Mouse (Mus musculus): ENCODE results near the gene Nop53. TPM values are rescaled to one million over a fixed set of nuclear protein-coding genes. Genes with fewer than 3 reads are reported as not detected.

Nop53 gene
- polyA plus RNA-seq, 1 experiment from 2014 or later, result 108 TPM

DNA sequence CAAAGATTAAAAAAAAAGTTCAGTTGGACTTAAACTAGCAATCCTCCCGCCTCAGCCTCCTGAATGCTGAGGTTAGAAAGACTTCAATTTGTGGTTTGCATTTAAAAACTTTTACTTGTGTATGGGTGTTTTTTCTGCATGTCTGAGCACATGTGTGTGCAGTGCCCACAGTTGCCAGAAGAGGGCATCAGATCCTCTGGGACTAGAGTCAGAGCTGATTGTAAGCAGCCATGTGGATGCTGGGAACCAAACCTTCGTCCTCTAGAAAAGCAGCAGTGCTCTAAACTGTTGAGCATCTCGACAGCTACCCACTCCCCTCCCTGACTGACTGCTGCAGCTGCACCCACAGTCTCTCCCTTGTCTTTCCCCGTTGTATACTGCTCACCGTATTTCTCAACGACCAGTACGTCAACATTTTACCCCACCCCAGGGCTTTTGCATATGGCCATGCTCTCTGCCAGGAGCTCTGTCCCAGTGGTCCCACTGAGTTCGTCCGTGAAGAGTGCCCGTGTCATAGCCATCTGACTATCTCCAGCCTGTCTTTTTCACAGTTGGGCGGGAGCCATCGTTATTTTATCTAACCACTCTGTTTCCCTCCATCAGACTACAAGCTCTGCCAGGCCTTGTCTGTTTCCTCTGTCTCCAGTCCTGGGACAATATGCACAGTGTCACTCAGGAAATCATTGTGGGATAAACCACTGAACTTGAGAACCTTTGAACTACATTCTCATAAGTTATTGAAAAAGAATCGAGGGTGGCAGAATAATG, 7.6 kb upstream of the Nop53 start:
- Histone ChIP-seq H3K4me2 (ENCODE audit: low read length) (no peak overlapping the region), H3K36me3 (ENCODE audit: control insufficient read depth, insufficient read depth, low read length) (no peaks in the 10 kb centered on the region)
- 94% methylated on average over 13 of the region's 13 CpGs for WGBS

DNA sequence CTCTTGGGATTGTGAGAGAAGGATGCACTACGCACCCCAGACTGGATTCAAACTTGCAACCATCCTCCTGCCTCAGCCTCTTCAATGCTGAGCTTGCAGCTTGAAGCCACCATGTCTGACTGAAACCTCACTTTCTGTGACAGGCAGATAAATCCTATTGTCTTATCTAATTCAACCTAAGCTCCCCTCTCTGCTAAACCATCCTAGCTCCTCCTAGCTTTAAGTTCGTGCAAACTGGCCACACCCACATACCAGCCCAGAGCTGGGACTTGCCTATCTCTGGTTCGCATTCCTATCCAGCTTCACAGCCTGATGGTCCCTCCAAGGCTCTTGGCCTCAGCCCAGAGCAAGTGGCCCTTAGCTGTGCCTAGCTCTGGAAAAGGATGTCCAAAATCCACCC, 6.5 kb upstream of the Nop53 start:
- H3K4me3 ChIP-seq (ENCODE audit: low read depth, low read length), result no peak overlapping the region
- WGBS, result 78% methylated on average over 3 of the region's 3 CpGs
- no peak for ATAC-seq
- H3K27ac ChIP-seq (ENCODE audit: low read length), result no peak overlapping the region
- H3K9me3 ChIP-seq (replicated peaks; ENCODE audit: control insufficient read depth, low read length, poor library complexity, severe bottlenecking), result no peaks in the 10 kb centered on the region
- no peaks in the 10 kb centered on the region for H3K27me3 ChIP-seq (ENCODE audit: control insufficient read depth, insufficient read depth, low read depth, low read length)
- no peaks in the 10 kb centered on the region for H3K36me3 ChIP-seq (ENCODE audit: control insufficient read depth, insufficient read depth, low read length)
- no peaks in the 10 kb centered on the region for H3K4me1 ChIP-seq (ENCODE audit: control insufficient read depth, insufficient read depth, low read length)
- H3K4me2 ChIP-seq (ENCODE audit: low read length), result no peak overlapping the region
- no peak overlapping the region for H3K9ac ChIP-seq (ENCODE audit: low read depth, low read length)

More for the DNA sequence above, 7.6 kb upstream of the Nop53 start:
- Histone ChIP-seq H3K27ac (ENCODE audit: low read length) (no peak overlapping the region), H3K4me3 (ENCODE audit: low read depth, low read length) (no peak overlapping the region), H3K27me3 (ENCODE audit: control insufficient read depth, insufficient read depth, low read depth, low read length) (no peaks in the 10 kb centered on the region), H3K4me1 (ENCODE audit: control insufficient read depth, insufficient read depth, low read length) (no peaks in the 10 kb centered on the region), H3K9ac (ENCODE audit: low read depth, low read length) (no peak overlapping the region), H3K9me3 (replicated peaks; ENCODE audit: control insufficient read depth, low read length, poor library complexity, severe bottlenecking) (no peaks in the 10 kb centered on the region)
- no peak for ATAC-seq

DNA sequence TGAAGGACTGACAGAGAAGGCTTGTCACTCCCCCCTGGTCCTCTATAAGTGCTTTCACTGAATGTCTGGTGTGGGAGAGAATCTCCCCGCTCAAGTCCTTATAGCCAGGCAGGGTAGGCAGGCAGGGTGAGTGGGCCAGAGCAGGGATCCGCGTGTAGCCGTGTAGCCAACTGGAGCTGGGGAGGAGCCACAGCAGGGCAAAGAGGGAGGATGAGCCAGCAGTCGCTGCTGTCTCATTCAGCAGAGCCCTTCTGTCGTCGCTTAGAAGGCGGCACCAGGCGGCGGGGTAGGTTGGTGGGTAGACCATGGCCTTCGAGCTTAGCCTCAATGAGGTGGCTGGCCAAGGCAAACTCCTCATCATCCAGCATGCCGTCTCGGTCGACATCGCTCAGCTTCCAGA, 4.1 kb upstream of the Nop53 start:
- ATAC-seq, result no peak
- Histone ChIP-seq H3K27me3 (ENCODE audit: control insufficient read depth, insufficient read depth, low read depth, low read length) (no peaks in the 10 kb centered on the region), H3K4me3 (ENCODE audit: low read depth, low read length) (no peak overlapping the region), H3K9ac (ENCODE audit: low read depth, low read length) (no peak overlapping the region), H3K4me2 (ENCODE audit: low read length) (no peak overlapping the region), H3K36me3 (ENCODE audit: control insufficient read depth, insufficient read depth, low read length) (no peaks in the 10 kb centered on the region), H3K9me3 (replicated peaks; ENCODE audit: control insufficient read depth, low read length, poor library complexity, severe bottlenecking) (no peaks in the 10 kb centered on the region), H3K4me1 (ENCODE audit: control insufficient read depth, insufficient read depth, low read length) (peaks cover 6% of the 10 kb centered on the region), H3K27ac (ENCODE audit: low read length) (no peak overlapping the region)
- WGBS, result 87% methylated on average over 15 of the region's 15 CpGs

DNA sequence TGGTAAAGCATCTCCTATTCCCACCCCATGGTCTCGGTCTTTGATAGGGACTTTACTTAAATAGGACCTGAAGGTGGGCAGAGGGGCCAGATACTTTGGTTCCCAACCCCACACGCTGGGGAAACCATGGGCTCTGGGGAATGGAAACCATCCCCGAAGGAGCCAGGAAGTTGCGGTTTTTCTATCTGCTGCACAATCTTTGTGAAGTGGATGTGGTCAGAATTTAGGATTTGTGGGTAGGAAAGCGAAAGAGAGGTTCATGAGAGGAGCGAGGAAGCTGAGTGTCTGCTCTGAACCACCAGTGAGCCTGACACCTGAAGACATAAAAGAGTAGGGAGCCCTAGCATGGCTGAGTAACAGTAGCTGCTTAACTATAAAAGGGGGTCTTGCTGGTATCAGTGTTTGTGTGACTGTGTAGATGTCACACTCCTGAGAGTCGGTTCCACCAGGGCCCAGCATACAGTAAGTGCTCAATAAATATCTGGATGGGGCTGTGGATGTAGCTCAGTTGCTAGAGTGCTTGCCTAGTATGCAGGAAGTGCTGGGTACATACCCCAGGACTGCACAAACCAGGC, 3.4 kb upstream of the Nop53 start:
- WGBS, result 87% methylated on average over 7 of the region's 7 CpGs
- no peak for ATAC-seq
- no peaks in the 10 kb centered on the region for H3K27me3 ChIP-seq (ENCODE audit: control insufficient read depth, insufficient read depth, low read depth, low read length)
- peaks cover 13% of the 10 kb centered on the region for H3K4me1 ChIP-seq (ENCODE audit: control insufficient read depth, insufficient read depth, low read length)
- no peaks in the 10 kb centered on the region for H3K9me3 ChIP-seq (replicated peaks; ENCODE audit: control insufficient read depth, low read length, poor library complexity, severe bottlenecking)
- 0 out of 2 replicates have a peak, but pooled peaks cover under 1% of the 10 kb centered on the region for H3K36me3 ChIP-seq (ENCODE audit: control insufficient read depth, insufficient read depth, low read length)
- no peak overlapping the region for H3K4me2 ChIP-seq (ENCODE audit: low read length)
- H3K9ac ChIP-seq (ENCODE audit: low read depth, low read length), result no peak overlapping the region
- H3K4me3 ChIP-seq (ENCODE audit: low read depth, low read length), result no peak overlapping the region
- H3K27ac ChIP-seq (ENCODE audit: low read length), result no peak overlapping the region

DNA sequence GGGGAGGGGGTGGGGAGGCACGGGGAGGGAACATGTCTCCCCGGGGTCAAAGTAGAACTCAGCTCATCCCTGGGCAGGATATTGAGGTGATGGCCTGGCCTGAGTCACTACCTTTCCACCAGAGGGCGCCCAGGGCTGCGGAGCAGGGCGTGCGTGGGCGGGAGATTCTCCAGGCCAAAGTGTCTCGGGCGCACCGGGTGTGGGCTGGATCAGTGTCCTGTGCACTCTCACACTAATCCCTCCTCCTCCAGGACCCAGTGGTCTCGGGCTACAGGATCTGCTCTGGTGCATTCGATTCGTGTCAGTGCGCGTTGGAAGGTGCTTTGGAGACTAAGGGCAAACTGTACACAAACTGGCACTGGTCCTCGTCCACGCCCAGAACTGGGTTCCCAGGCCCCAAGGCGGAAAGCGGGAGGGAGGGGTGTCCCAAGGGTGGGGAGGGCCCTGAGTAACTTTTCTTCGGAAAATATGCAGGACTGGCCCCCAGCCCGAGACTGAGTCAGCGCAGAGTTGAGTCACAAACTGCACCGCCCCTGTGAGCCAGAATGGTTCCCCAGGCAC, 2.6 kb upstream of the Nop53 start:
- 5% methylated on average over 23 of the region's 23 CpGs for WGBS
- no peak for ATAC-seq
- H3K27me3 ChIP-seq (ENCODE audit: control insufficient read depth, insufficient read depth, low read depth, low read length), result no peaks in the 10 kb centered on the region
- no peaks in the 10 kb centered on the region for H3K9me3 ChIP-seq (replicated peaks; ENCODE audit: control insufficient read depth, low read length, poor library complexity, severe bottlenecking)
- peak overlapping the region; percentile 46 for H3K4me2 ChIP-seq (ENCODE audit: low read length)
- H3K36me3 ChIP-seq (ENCODE audit: control insufficient read depth, insufficient read depth, low read length), result 0 out of 2 replicates have a peak, but pooled peaks cover 3% of the 10 kb centered on the region
- H3K9ac ChIP-seq (ENCODE audit: low read depth, low read length), result peak overlapping the region; percentile 38; the same call in 1 of the 2 replicates
- H3K27ac ChIP-seq (ENCODE audit: low read length), result no peak overlapping the region
- H3K4me3 ChIP-seq (ENCODE audit: low read depth, low read length), result 0 out of 2 replicates have a peak overlapping the region, but pooled peaks have one; percentile 3
- peaks cover 16% of the 10 kb centered on the region for H3K4me1 ChIP-seq (ENCODE audit: control insufficient read depth, insufficient read depth, low read length)

DNA sequence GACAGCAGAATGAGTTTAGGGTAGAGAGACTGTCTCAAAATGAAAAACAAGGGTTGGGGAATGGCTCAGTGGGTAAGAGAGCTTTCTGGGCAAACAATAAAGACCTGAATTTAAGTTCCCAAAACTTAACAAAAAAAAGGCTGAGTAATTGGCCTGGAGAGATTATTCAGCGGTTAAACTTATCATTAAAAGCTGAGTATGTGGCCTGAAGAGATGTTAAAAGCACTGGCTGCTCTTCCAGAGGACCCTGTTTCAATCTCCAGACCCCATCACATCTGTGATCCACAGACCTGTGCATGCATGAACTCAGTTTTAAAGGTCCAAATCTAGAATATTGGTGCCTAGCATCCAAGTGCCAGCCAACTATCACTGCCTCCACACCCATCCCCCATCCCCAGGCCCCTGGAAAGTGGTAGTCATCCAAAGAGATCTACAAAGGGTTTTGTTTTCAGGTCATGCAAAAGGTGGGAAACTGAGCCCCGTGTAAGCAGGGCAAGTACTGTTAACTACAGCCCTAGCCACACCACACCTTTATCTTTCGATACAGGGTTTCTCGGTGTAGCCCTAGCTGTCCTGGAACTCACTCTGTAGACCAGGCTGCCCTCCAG, 1.9 kb upstream of the Nop53 start:
- peaks cover 16% of the 10 kb centered on the region for H3K4me1 ChIP-seq (ENCODE audit: control insufficient read depth, insufficient read depth, low read length)
- ATAC-seq, result no peak
- peaks cover 4% of the 10 kb centered on the region for H3K36me3 ChIP-seq (ENCODE audit: control insufficient read depth, insufficient read depth, low read length)
- no peak overlapping the region for H3K4me2 ChIP-seq (ENCODE audit: low read length)
- H3K9me3 ChIP-seq (replicated peaks; ENCODE audit: control insufficient read depth, low read length, poor library complexity, severe bottlenecking), result no peaks in the 10 kb centered on the region
- no peak overlapping the region for H3K4me3 ChIP-seq (ENCODE audit: low read depth, low read length)
- no peak overlapping the region for H3K9ac ChIP-seq (ENCODE audit: low read depth, low read length)
- H3K27me3 ChIP-seq (ENCODE audit: control insufficient read depth, insufficient read depth, low read depth, low read length), result no peaks in the 10 kb centered on the region
- 50% methylated on average over 4 of the region's 4 CpGs for WGBS
- H3K27ac ChIP-seq (ENCODE audit: low read length), result no peak overlapping the region

DNA sequence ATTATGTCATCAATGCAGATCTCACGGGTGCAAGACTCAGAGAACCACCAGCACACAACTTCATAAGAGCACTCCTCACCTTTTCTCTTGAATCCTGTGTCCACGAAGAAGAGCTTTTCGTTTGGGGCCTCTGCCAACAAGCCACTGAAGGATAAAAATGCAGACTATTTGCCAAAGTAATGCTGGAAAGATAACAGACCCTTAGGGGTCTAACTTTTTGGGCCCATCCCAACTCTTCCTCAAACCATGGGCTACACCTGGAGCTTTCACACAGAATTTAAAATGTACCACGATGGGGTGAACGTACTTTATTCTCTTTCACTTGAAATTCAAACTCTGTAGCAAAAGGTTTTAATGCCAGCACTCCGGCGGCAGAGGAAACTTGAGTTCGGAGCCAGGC, 663 bp downstream of the Nop53 start:
- ATAC-seq, result no peak
- peak overlapping the region; percentile 85 for H3K9ac ChIP-seq (ENCODE audit: low read depth, low read length)
- peak overlapping the region; percentile 83 for H3K4me2 ChIP-seq (ENCODE audit: low read length)
- H3K9me3 ChIP-seq (replicated peaks; ENCODE audit: control insufficient read depth, low read length, poor library complexity, severe bottlenecking), result no peaks in the 10 kb centered on the region
- no peaks in the 10 kb centered on the region for H3K27me3 ChIP-seq (ENCODE audit: control insufficient read depth, insufficient read depth, low read depth, low read length)
- peaks cover 28% of the 10 kb centered on the region for H3K36me3 ChIP-seq (ENCODE audit: control insufficient read depth, insufficient read depth, low read length)
- WGBS, result 6% methylated on average over 8 of the region's 8 CpGs
- H3K4me3 ChIP-seq (ENCODE audit: low read depth, low read length), result peak overlapping the region; percentile 77
- H3K27ac ChIP-seq (ENCODE audit: low read length), result peak overlapping the region; percentile 97
- H3K4me1 ChIP-seq (ENCODE audit: control insufficient read depth, insufficient read depth, low read length), result peaks cover 16% of the 10 kb centered on the region

DNA sequence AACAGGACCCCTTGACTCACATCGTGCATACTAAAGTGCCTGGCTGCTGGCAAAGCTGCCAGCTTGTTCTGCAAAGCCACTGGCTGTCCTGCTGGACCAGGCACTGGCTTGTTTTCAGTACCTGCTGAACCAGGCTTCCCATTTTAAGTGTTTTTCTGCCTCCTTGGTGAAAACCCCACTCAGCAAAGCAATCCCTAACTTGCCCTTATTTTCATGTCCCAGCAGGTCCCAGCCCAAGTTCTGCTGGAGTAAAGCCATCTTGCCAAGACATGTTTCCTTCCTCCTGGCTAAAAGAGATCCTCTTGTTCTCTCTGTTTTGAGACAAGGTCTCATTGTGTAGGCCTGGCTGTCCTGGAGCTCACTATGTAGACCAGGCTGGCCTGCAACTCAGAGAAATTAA, 1.6 kb downstream of the Nop53 start:
- 89% methylated on average over 1 of the region's 1 CpGs for WGBS

DNA sequence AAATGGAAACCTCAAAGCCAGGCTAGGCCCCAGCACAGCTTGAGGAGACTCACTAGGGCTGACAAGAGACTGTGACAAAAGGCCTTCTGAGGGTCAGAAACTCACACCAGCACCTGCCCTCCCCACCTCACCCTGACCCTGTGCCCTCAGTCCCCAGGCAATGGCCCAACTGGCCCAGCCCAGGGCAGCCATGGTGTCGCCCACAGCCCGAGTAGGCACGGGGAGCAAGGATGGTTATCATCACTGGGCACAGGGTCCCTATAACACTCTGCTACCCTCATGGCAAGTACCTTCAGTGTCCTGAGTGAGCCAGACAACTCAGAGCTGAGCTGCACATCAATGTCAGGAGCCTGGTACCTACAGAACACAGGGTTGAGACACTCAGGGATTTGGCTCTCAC, 7.3 kb downstream of the Nop53 start:
- Histone ChIP-seq H3K27me3 (ENCODE audit: control insufficient read depth, insufficient read depth, low read depth, low read length) (no peaks in the 10 kb centered on the region), H3K4me1 (ENCODE audit: control insufficient read depth, insufficient read depth, low read length) (no peaks in the 10 kb centered on the region), H3K36me3 (ENCODE audit: control insufficient read depth, insufficient read depth, low read length) (peaks cover 68% of the 10 kb centered on the region), H3K27ac (ENCODE audit: low read length) (no peak overlapping the region), H3K9ac (ENCODE audit: low read depth, low read length) (no peak overlapping the region), H3K4me3 (ENCODE audit: low read depth, low read length) (no peak overlapping the region), H3K4me2 (ENCODE audit: low read length) (no peak overlapping the region), H3K9me3 (replicated peaks; ENCODE audit: control insufficient read depth, low read length, poor library complexity, severe bottlenecking) (no peaks in the 10 kb centered on the region)
- no peak for ATAC-seq
- WGBS, result 95% methylated on average over 3 of the region's 3 CpGs

More for the DNA sequence above, 1.6 kb downstream of the Nop53 start:
- H3K9ac ChIP-seq (ENCODE audit: low read depth, low read length), result no peak overlapping the region
- peaks cover 16% of the 10 kb centered on the region for H3K4me1 ChIP-seq (ENCODE audit: control insufficient read depth, insufficient read depth, low read length)
- no peak for ATAC-seq
- H3K4me3 ChIP-seq (ENCODE audit: low read depth, low read length), result no peak overlapping the region; the same call in 1 of the 2 replicates
- H3K4me2 ChIP-seq (ENCODE audit: low read length), result peak overlapping the region; percentile 8; the same call in 1 of the 2 replicates
- H3K36me3 ChIP-seq (ENCODE audit: control insufficient read depth, insufficient read depth, low read length), result peaks cover 37% of the 10 kb centered on the region
- H3K27ac ChIP-seq (ENCODE audit: low read length), result no peak overlapping the region
- H3K27me3 ChIP-seq (ENCODE audit: control insufficient read depth, insufficient read depth, low read depth, low read length), result no peaks in the 10 kb centered on the region
- H3K9me3 ChIP-seq (replicated peaks; ENCODE audit: control insufficient read depth, low read length, poor library complexity, severe bottlenecking), result no peaks in the 10 kb centered on the region

All from midbrain, embryonic 16.5 days (tissue).